Mouse (Mus musculus): ENCODE results near the gene Olfr250.
"Not testable (repeated sequence)": the region's sequence is repeated elsewhere in the genome, so short reads cannot be mapped to it uniquely, and the experiment has no call there.

The Olfr250 gene

GRCm38 (mm10) chr9:38366596-38366995 lies at the start of gene Olfr250:
Olfr250 (plus strand) TSS chr9:38366896.
- DNase-seq: no peak

GRCm38 (mm10) chr9:38328760-38329159 lies 37.9 kb upstream of the Olfr250 start, which contains the start of gene Olfr25:
Olfr25 (plus strand) TSS chr9:38329060.
- no peak for DNase-seq

- DNase-seq: no peak
These were observed 18.6 kb upstream of the Olfr250 start, which contains the start of gene Olfr898 for GRCm38 (mm10) chr9:38348111-38348510. Olfr898 (plus strand) TSS chr9:38348411.

- DNase-seq: no peak
These were observed 10.1 kb downstream of the Olfr250 start, which contains the start of gene Olfr251 for GRCm38 (mm10) chr9:38376786-38377185. Olfr251 (plus strand) TSS chr9:38377086.

GRCm38 (mm10) chr9:38401398-38401797 lies 34.7 kb downstream of the Olfr250 start, which contains the start of gene Olfr147:
Olfr147 (plus strand) TSS chr9:38401698.
- DNase-seq: no peak

GRCm38 (mm10) chr9:38407502-38407901 lies 40.8 kb downstream of the Olfr250 start:
- not testable (repeated sequence) for DNase-seq

GRCm38 (mm10) chr9:38413502-38413901 lies 46.8 kb downstream of the Olfr250 start:
- DNase-seq: not testable (repeated sequence)

Measured in cerebellum, postnatal 14 days (tissue).